Mouse (Mus musculus) CH12.LX (cell line): ENCODE data around the gene Cacnb2. TPM values are rescaled to one million over a fixed set of nuclear protein-coding genes. Genes with fewer than 3 reads are reported as not detected.
A peak's percentile ranks its signal among the peaks of the same experiment; 100 is the strongest.

Experiments used
- DNase-seq: peaks from one replicate; pipeline ENCODE4 v3.0.0-alpha.2; 2013; ENCODE audit errors: extremely low read depth
- H3K27ac ChIP-seq: 2 replicates; pipeline ENCODE4 v1.5.1; 2012; ENCODE audit warnings: low read depth, mild to moderate bottlenecking, control low read depth, moderate library complexity; ENCODE audit not compliant: insufficient read depth
- H3K27me3 ChIP-seq: replicated peaks from 2 replicates; pipeline ENCODE3; 2012; ENCODE audit warnings: inconsistent platforms
- H3K36me3 ChIP-seq, 2 experiments: replicated peaks in 1 of 2; 2 replicates each; pipeline versions ENCODE3 to v1.6.1; 2012; ENCODE audit warnings: inconsistent platforms in 1 of 2, low read length in 1 of 2, mild to moderate bottlenecking in 1 of 2, mixed read lengths in 1 of 2, moderate library complexity in 1 of 2; ENCODE audit not compliant: control insufficient read depth in 1 of 2, insufficient read depth in 1 of 2
- H3K4me1 ChIP-seq, 2 experiments: 2 replicates each; pipeline ENCODE4 v1.6.1; 2012; ENCODE audit warnings: inconsistent platforms in 1 of 2, moderate library complexity in 1 of 2; ENCODE audit not compliant: insufficient read depth in 2 of 2, control insufficient read depth in 1 of 2
- H3K4me2 ChIP-seq: 2 replicates; pipeline ENCODE4 v1.6.1; 2012; ENCODE audit warnings: low read depth, mild to moderate bottlenecking, control low read depth; ENCODE audit not compliant: poor library complexity, insufficient read depth, severe bottlenecking
- H3K4me3 ChIP-seq, 3 experiments: fragments of 150-350 bp in 1 of 3; sonication (generic) in 1 of 3; replicated peaks in 1 of 3; 2 replicates each; pipeline versions ENCODE3 to v1.5.1; 2011 to 2012; ENCODE audit warnings: low read depth in 2 of 3, low read length in 2 of 3, mild to moderate bottlenecking in 2 of 3, moderate library complexity in 2 of 3, control low read depth in 1 of 3, improper control_type of control experiment in 1 of 3, inconsistent platforms in 1 of 3, mixed read lengths in 1 of 3; ENCODE audit not compliant: poor library complexity in 1 of 3
- H3K79me2 ChIP-seq: replicated peaks from 2 replicates; pipeline ENCODE4 v1.6.1; 2012; ENCODE audit warnings: mild to moderate bottlenecking, moderate library complexity; ENCODE audit not compliant: control insufficient read depth, poor library complexity, insufficient read depth, severe bottlenecking; ENCODE audit errors: extremely low read depth
- H3K9ac ChIP-seq: 2 replicates; pipeline ENCODE4 v1.6.1; 2012; ENCODE audit warnings: low read depth, mild to moderate bottlenecking, control low read depth, moderate library complexity; ENCODE audit not compliant: insufficient read depth
- H3K9me3 ChIP-seq: replicated peaks from 2 replicates; pipeline ENCODE3; 2012; ENCODE audit warnings: low read length, inconsistent platforms, mixed read lengths
- CHD2 ChIP-seq: IDR thresholded peaks from 2 replicates; pipeline ENCODE4 v1.6.1; 2011; ENCODE audit warnings: low read length, improper control_type of control experiment
- CTCF ChIP-seq, 2 experiments: IDR thresholded peaks in 1 of 2; conservative IDR thresholded peaks in 1 of 2; 2 replicates each; pipeline ENCODE4 v1.5.1; 2011 to 2012; ENCODE audit warnings: low read depth in 2 of 2, low read length in 2 of 2, improper control_type of control experiment in 1 of 2, inconsistent platforms in 1 of 2, mild to moderate bottlenecking in 1 of 2, moderate library complexity in 1 of 2
- E2F4 ChIP-seq: IDR thresholded peaks from 2 replicates; pipeline ENCODE4 v1.6.1; 2011; ENCODE audit warnings: low read depth, low read length, improper control_type of control experiment; ENCODE audit not compliant: insufficient replicate concordance
- ETS1 ChIP-seq: conservative IDR thresholded peaks from 2 replicates; pipeline ENCODE4 v1.6.1; 2012; ENCODE audit warnings: low read depth, mild to moderate bottlenecking, inconsistent platforms, low read length, improper control_type of control experiment, moderate library complexity
- GABPA ChIP-seq: IDR thresholded peaks from 2 replicates; pipeline ENCODE4 v1.6.1; 2012; ENCODE audit warnings: low read depth, low read length, improper control_type of control experiment, inconsistent platforms; ENCODE audit not compliant: insufficient replicate concordance
- KAT2A ChIP-seq: IDR thresholded peaks from 2 replicates; pipeline ENCODE4 v1.6.1; 2012; ENCODE audit warnings: low read length, improper control_type of control experiment, inconsistent platforms; ENCODE audit not compliant: insufficient replicate concordance
- MAX ChIP-seq: IDR thresholded peaks from 2 replicates; pipeline ENCODE4 v1.6.1; 2011; ENCODE audit warnings: low read length, improper control_type of control experiment
- MYC ChIP-seq: IDR thresholded peaks from 2 replicates; pipeline ENCODE4 v1.6.1; 2011; ENCODE audit warnings: low read depth, mild to moderate bottlenecking, improper control_type of control experiment, low read length
- NELFE ChIP-seq: IDR thresholded peaks from 2 replicates; pipeline ENCODE4 v1.6.1; 2011; ENCODE audit warnings: low read depth, low read length, improper control_type of control experiment
- RAD21 ChIP-seq: IDR thresholded peaks from 2 replicates; pipeline ENCODE4 v1.6.1; 2011; ENCODE audit warnings: low read depth, mild to moderate bottlenecking, low read length, improper control_type of control experiment, moderate library complexity
- SIN3A ChIP-seq: IDR thresholded peaks from 2 replicates; pipeline ENCODE4 v1.6.1; 2012; ENCODE audit warnings: low read length, improper control_type of control experiment, inconsistent platforms
- SMC3 ChIP-seq: IDR thresholded peaks from 2 replicates; pipeline ENCODE4 v1.6.1; 2011; ENCODE audit warnings: low read depth, low read length, improper control_type of control experiment
- UBTF ChIP-seq: IDR thresholded peaks from 2 replicates; pipeline ENCODE4 v1.6.1; 2012; ENCODE audit warnings: low read depth, mild to moderate bottlenecking, inconsistent platforms, low read length, improper control_type of control experiment, moderate library complexity
- ZKSCAN1 ChIP-seq: IDR thresholded peaks from 2 replicates; pipeline ENCODE4 v1.6.1; 2012; ENCODE audit warnings: low read depth, inconsistent platforms, low read length, improper control_type of control experiment, borderline replicate concordance
- dilution Hi-C: fragments of 300-500 bp; cut with MboI; formaldehyde crosslinking; loops from 2 replicates; pipeline ENCODE4 v1.14.3; 2020; ENCODE audit warnings: low sequenced_read_pairs; ENCODE audit not compliant: extremely low pct_unique_long_range_greater_than_20kb, extremely low pct_ligation_motif_present
- in situ Hi-C: fragments of 300-500 bp; cut with MboI; formaldehyde crosslinking; loops from 3 replicates; pipeline ENCODE4 v1.14.3; 2019; ENCODE audit warnings: low sequenced_read_pairs, low pct_ligation_motif_present, low pct_unique_long_range_greater_than_20kb, mixed read lengths
- polyA plus RNA-seq: library from polyadenylated mRNA; unstranded; fragments of >175 nt; gene quantifications from 2 replicates; pipeline ENCODE4 v1.2.1, GENCODE M21; 2012; ENCODE audit warnings: low read depth; ENCODE audit not compliant: insufficient read length
- total RNA-seq, 2 experiments: library from RNA; depleted of rRNA; stranded (reverse); fragments of 300-350 nt in 1 of 2; fragments of >200 nt in 1 of 2; gene quantifications; 2 replicates each; pipeline ENCODE4 v1.2.3; 2012 to 2014

The Cacnb2 gene
- total and polyA plus RNA-seq, 3 experiments, result 0.42 to 2.8 (median 0.93) TPM

DNA sequence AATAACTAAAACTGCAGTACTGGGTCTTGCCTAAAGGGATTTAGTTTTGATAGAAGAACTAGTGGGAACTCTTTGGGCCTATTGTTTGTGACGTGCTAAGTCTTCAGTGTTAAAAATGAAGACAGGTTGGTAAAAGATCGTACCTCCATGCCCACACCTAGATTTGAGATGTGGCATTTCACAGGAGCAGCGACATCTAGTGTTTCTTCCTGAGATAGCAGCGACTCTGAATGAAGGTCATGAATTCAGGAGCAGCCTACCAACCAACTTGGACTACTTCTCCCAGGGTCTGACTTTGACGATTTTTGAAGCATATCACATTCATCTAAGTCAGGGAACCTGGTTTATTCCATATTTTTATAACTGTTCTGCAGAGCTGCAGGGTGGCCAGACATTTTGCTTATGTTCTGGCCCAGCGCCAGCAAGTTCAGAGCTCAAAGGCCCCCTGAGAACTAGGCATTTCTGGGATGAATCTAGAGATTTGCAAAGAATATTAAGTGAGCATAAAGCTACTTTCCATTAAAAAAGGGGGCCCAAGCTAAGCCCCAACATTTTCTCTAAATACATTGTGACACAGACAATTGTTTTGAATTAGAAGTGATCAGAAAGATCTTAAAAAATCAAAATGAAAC, 74.1 kb downstream of the Cacnb2 start:
- H3K79me2 ChIP-seq, result no peaks in the 10 kb centered on the region
- no peak overlapping the region for H3K4me3 ChIP-seq
- peak; percentile 70 for DNase-seq
- no peaks in the 10 kb centered on the region for H3K4me1 ChIP-seq
- H3K9ac ChIP-seq, result no peak overlapping the region
- H3K27me3 ChIP-seq, result no peaks in the 10 kb centered on the region
- no peaks in the 10 kb centered on the region for H3K9me3 ChIP-seq
- H3K4me2 ChIP-seq, result no peak overlapping the region; the same call in 1 of the 2 replicates
- TF ChIP-seq NELFE, result no peak
- TF ChIP-seq SIN3A, result no peak
- peak; percentile 78 to 88 for TF ChIP-seq CTCF (conservative IDR thresholded peaks at IDR 0.05 in 1 of 2, IDR thresholded peaks at IDR 0.05 in 1 of 2; ENCODE audit: low read depth in 2 of 2, low read length in 2 of 2)
- no peak for TF ChIP-seq E2F4
- TF ChIP-seq GABPA, result no peak
- TF ChIP-seq MYC, result no peak
- TF ChIP-seq RAD21, result peak; percentile 80
- peak; percentile 85 for TF ChIP-seq SMC3
- no peak for TF ChIP-seq KAT2A
- no peak for TF ChIP-seq ZKSCAN1
- TF ChIP-seq MAX, result no peak
- no peak for TF ChIP-seq CHD2
- TF ChIP-seq ETS1, result no peak
- in situ Hi-C loops (loop anchor here (25.0 kb wide), 2 partner anchors 165 to 365 kb away; no protein-coding TSS in a partner anchor), dilution Hi-C loops (no loop called here)
- H3K27ac ChIP-seq, result no peak overlapping the region
- no peaks in the 10 kb centered on the region for H3K36me3 ChIP-seq

DNA sequence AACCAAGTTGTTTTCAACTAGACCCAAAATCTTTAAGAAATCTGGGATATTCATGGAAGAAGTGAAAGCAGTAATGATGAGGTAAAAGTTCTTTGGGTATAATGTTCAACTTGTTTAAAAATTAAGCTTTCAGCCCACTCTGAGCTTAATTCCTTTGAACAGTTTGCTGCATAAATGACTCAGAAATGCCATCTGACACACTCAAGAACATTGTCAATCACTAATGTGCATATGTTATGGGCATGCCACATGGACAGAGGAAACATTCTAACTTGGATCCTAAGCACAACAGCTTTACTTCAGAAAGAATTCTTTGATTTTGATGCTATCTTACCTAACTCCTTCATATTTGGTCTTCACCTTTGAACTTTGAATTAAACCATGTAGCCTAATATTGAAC, 81.3 kb downstream of the Cacnb2 start:
- TF ChIP-seq UBTF (no peak), SIN3A (no peak)
- TF ChIP-seq, all 38 proteins: peak for 0
- in situ Hi-C loops, result loop anchor here (25.0 kb wide), 2 partner anchors 172 to 372 kb away; no protein-coding TSS in a partner anchor
- Histone ChIP-seq H3K9ac (no peak overlapping the region), H3K4me3 (no peak overlapping the region), H3K36me3 (no peaks in the 10 kb centered on the region), H3K27ac (no peak overlapping the region), H3K4me1 (no peaks in the 10 kb centered on the region), H3K27me3 (no peaks in the 10 kb centered on the region), H3K79me2 (no peaks in the 10 kb centered on the region), H3K9me3 (no peaks in the 10 kb centered on the region), H3K4me2 (no peak overlapping the region)
- no peak for DNase-seq
- dilution Hi-C loops, result no loop called here
